Mouse (Mus musculus) limb, embryonic 15.5 days (tissue): ENCODE data around the gene Polm. TPM values are rescaled to one million over a fixed set of nuclear protein-coding genes. Genes with fewer than 3 reads are reported as not detected.

Experiments used
- ATAC-seq: fragments of 200-750 bp; cut with Nextera tagmentation; 2 replicates; pipeline ENCODE4 v1.8.0; 2017; ENCODE audit warnings: low read depth, moderate TSS enrichment; ENCODE audit not compliant: insufficient number of reproducible peaks, low FRiP score, low TSS enrichment
- H3K27ac ChIP-seq: fragments of 300-500 bp; sonication (generic); 2 replicates; pipeline ENCODE4 v1.5.1; 2015; ENCODE audit warnings: moderate library complexity, mild to moderate bottlenecking, inconsistent platforms
- H3K27me3 ChIP-seq: fragments of 300-500 bp; sonication (generic); 2 replicates; pipeline ENCODE4 v1.6.1; 2015; ENCODE audit warnings: inconsistent platforms
- H3K36me3 ChIP-seq: fragments of 300-500 bp; sonication (generic); 2 replicates; pipeline ENCODE4 v1.6.1; 2015; ENCODE audit warnings: inconsistent platforms
- H3K4me1 ChIP-seq: fragments of 300-500 bp; sonication (generic); 2 replicates; pipeline ENCODE4 v1.6.1; 2015; ENCODE audit warnings: inconsistent platforms
- H3K4me2 ChIP-seq: fragments of 300-500 bp; sonication (generic); 2 replicates; pipeline ENCODE4 v1.6.1; 2015; ENCODE audit warnings: mild to moderate bottlenecking, inconsistent platforms
- H3K4me3 ChIP-seq: fragments of 300-500 bp; sonication (generic); 2 replicates; pipeline ENCODE4 v1.5.1; 2015; ENCODE audit warnings: mild to moderate bottlenecking, inconsistent platforms
- H3K9ac ChIP-seq: fragments of 300-500 bp; sonication (generic); 2 replicates; pipeline ENCODE4 v1.6.1; 2015; ENCODE audit warnings: inconsistent platforms
- H3K9me3 ChIP-seq: fragments of 300-500 bp; sonication (generic); 2 replicates; pipeline ENCODE4 v1.6.1; 2016; ENCODE audit warnings: inconsistent platforms
- WGBS: fragments of 180-500 bp; shearing (Covaris S2); methylation state at CpG from one replicate; pipeline ENCODE4 v1.1.7; 2015; 5-methylcytosine and 5-hydroxymethylcytosine counted together
- polyA plus RNA-seq: library from polyadenylated mRNA; unstranded; fragments of >200 nt; fragmentation: Nextera tagmentation; extraction: Ambion mirVana; gene quantifications from 2 replicates; pipeline ENCODE4 v1.2.1, GENCODE M21; 2015

Polm gene
- polyA plus RNA-seq, 1 experiment from 2014 or later: 10.4 TPM

GRCm38 (mm10) chr11:5851021-5851736 is 13.4 kb upstream of the Polm start:
- WGBS: 49% methylated on average over 4 of the region's 4 CpGs
- peak overlapping the region; percentile 40; the same call in 1 of the 2 replicates for H3K27ac ChIP-seq

GRCm38 (mm10) chr11:5850452-5850851 is 12.6 kb upstream of the Polm start:
- H3K4me1 ChIP-seq: peaks cover 29% of the 10 kb centered on the region
- no peaks in the 10 kb centered on the region for H3K36me3 ChIP-seq
- 41% methylated on average over 5 of the region's 5 CpGs for WGBS
- H3K9me3 ChIP-seq: no peaks in the 10 kb centered on the region
- H3K27me3 ChIP-seq: no peaks in the 10 kb centered on the region
- no peak overlapping the region for H3K4me3 ChIP-seq
- no peak overlapping the region for H3K9ac ChIP-seq
- H3K27ac ChIP-seq: no peak overlapping the region; the same call in 1 of the 2 replicates
- no peak overlapping the region for H3K4me2 ChIP-seq
- no peak for ATAC-seq

More at GRCm38 (mm10) chr11:5851021-5851736, 13.4 kb upstream of the Polm start:
- Histone ChIP-seq H3K9ac (no peak overlapping the region), H3K4me1 (peaks cover 35% of the 10 kb centered on the region), H3K4me2 (no peak overlapping the region), H3K27me3 (no peaks in the 10 kb centered on the region), H3K36me3 (no peaks in the 10 kb centered on the region), H3K4me3 (no peak overlapping the region), H3K9me3 (no peaks in the 10 kb centered on the region)
- no peak for ATAC-seq

- H3K27ac ChIP-seq: peak overlapping the region; percentile 39
- H3K27me3 ChIP-seq: no peaks in the 10 kb centered on the region
- ATAC-seq: no peak
- no peaks in the 10 kb centered on the region for H3K9me3 ChIP-seq
- peaks cover 29% of the 10 kb centered on the region for H3K4me1 ChIP-seq
- WGBS: 59% methylated on average over 2 of the region's 2 CpGs
- no peak overlapping the region for H3K9ac ChIP-seq
- no peaks in the 10 kb centered on the region for H3K36me3 ChIP-seq
- no peak overlapping the region for H3K4me3 ChIP-seq
- H3K4me2 ChIP-seq: no peak overlapping the region
Observed at GRCm38 (mm10) chr11:5849316-5849715, 11.5 kb upstream of the Polm start.

GRCm38 (mm10) chr11:5848741-5849140 is 10.9 kb upstream of the Polm start:
- H3K4me1 ChIP-seq: peaks cover 29% of the 10 kb centered on the region
- H3K4me2 ChIP-seq: no peak overlapping the region
- H3K9me3 ChIP-seq: no peaks in the 10 kb centered on the region
- peak overlapping the region; percentile 39; the same call in 1 of the 2 replicates for H3K27ac ChIP-seq
- ATAC-seq: peak; percentile 65
- 25% methylated on average over 6 of the region's 6 CpGs for WGBS
- no peak overlapping the region for H3K4me3 ChIP-seq
- H3K36me3 ChIP-seq: no peaks in the 10 kb centered on the region
- no peaks in the 10 kb centered on the region for H3K27me3 ChIP-seq
- no peak overlapping the region for H3K9ac ChIP-seq

GRCm38 (mm10) chr11:5846639-5847345 is 9.0 kb upstream of the Polm start:
- WGBS: 55% methylated on average over 7 of the region's 7 CpGs
- Histone ChIP-seq H3K9ac (no peak overlapping the region), H3K9me3 (no peaks in the 10 kb centered on the region), H3K36me3 (no peaks in the 10 kb centered on the region), H3K27ac (no peak overlapping the region), H3K27me3 (no peaks in the 10 kb centered on the region), H3K4me1 (peaks cover 22% of the 10 kb centered on the region), H3K4me2 (no peak overlapping the region), H3K4me3 (no peak overlapping the region)
- ATAC-seq: no peak

- peaks cover 13% of the 10 kb centered on the region; the same call in 1 of the 2 replicates for H3K4me1 ChIP-seq
- H3K27ac ChIP-seq: no peak overlapping the region
- no peaks in the 10 kb centered on the region for H3K9me3 ChIP-seq
- no peaks in the 10 kb centered on the region for H3K27me3 ChIP-seq
- no peak for ATAC-seq
- H3K36me3 ChIP-seq: no peaks in the 10 kb centered on the region
- WGBS: 81% methylated on average over 3 of the region's 3 CpGs
- H3K4me3 ChIP-seq: no peak overlapping the region
- H3K4me2 ChIP-seq: no peak overlapping the region
- H3K9ac ChIP-seq: no peak overlapping the region
Observed at GRCm38 (mm10) chr11:5843131-5843530, 5.3 kb upstream of the Polm start.

- 82% methylated on average over 2 of the region's 2 CpGs for WGBS
- no peak for ATAC-seq
- H3K4me1 ChIP-seq: peaks cover 16% of the 10 kb centered on the region; the same call in 1 of the 2 replicates
Observed at GRCm38 (mm10) chr11:5841751-5842150, 3.9 kb upstream of the Polm start.

GRCm38 (mm10) chr11:5840346-5840745 is 2.5 kb upstream of the Polm start:
- WGBS: 60% methylated on average over 7 of the region's 7 CpGs

More at GRCm38 (mm10) chr11:5841751-5842150, 3.9 kb upstream of the Polm start:
- no peaks in the 10 kb centered on the region for H3K9me3 ChIP-seq
- no peak overlapping the region for H3K4me3 ChIP-seq
- no peaks in the 10 kb centered on the region for H3K36me3 ChIP-seq
- no peak overlapping the region for H3K4me2 ChIP-seq
- H3K9ac ChIP-seq: no peak overlapping the region
- no peaks in the 10 kb centered on the region for H3K27me3 ChIP-seq
- H3K27ac ChIP-seq: no peak overlapping the region

GRCm38 (mm10) chr11:5836126-5836525 is 1.7 kb downstream of the Polm start:
- no peak overlapping the region for H3K4me2 ChIP-seq
- 39% methylated on average over 1 of the region's 1 CpGs for whole genome bisulfite sequencing
- no peak for ATAC-seq
- no peaks in the 10 kb centered on the region for H3K9me3 ChIP-seq
- peaks cover 18% of the 10 kb centered on the region; the same call in 1 of the 2 replicates for H3K4me1 ChIP-seq
- no peak overlapping the region for H3K27ac ChIP-seq
- H3K36me3 ChIP-seq: peaks cover 34% of the 10 kb centered on the region
- H3K9ac ChIP-seq: no peak overlapping the region
- H3K27me3 ChIP-seq: no peaks in the 10 kb centered on the region
- H3K4me3 ChIP-seq: no peak overlapping the region

More at GRCm38 (mm10) chr11:5840346-5840745, 2.5 kb upstream of the Polm start:
- Histone ChIP-seq H3K9me3 (no peaks in the 10 kb centered on the region), H3K27ac (no peak overlapping the region), H3K4me1 (peaks cover 18% of the 10 kb centered on the region; the same call in 1 of the 2 replicates), H3K9ac (no peak overlapping the region), H3K27me3 (no peaks in the 10 kb centered on the region), H3K4me2 (no peak overlapping the region), H3K36me3 (no peaks in the 10 kb centered on the region), H3K4me3 (no peak overlapping the region)
- no peak for ATAC-seq

- H3K27me3 ChIP-seq: no peaks in the 10 kb centered on the region
- no peak overlapping the region for H3K27ac ChIP-seq
- H3K4me2 ChIP-seq: no peak overlapping the region
- peaks cover 15% of the 10 kb centered on the region; the same call in 1 of the 2 replicates for H3K4me1 ChIP-seq
- no peak overlapping the region for H3K4me3 ChIP-seq
- peaks cover 42% of the 10 kb centered on the region for H3K36me3 ChIP-seq
- 77% methylated on average over 7 of the region's 7 CpGs for WGBS
- H3K9me3 ChIP-seq: no peaks in the 10 kb centered on the region
- no peak overlapping the region for H3K9ac ChIP-seq
- no peak for ATAC-seq
Observed at GRCm38 (mm10) chr11:5835057-5835456, 2.8 kb downstream of the Polm start.

- 76% methylated on average over 9 of the region's 9 CpGs for WGBS
- Histone ChIP-seq H3K36me3 (peaks cover 47% of the 10 kb centered on the region), H3K4me1 (peaks cover 14% of the 10 kb centered on the region; the same call in 1 of the 2 replicates), H3K27me3 (no peaks in the 10 kb centered on the region), H3K4me2 (no peak overlapping the region), H3K4me3 (no peak overlapping the region), H3K9ac (no peak overlapping the region), H3K9me3 (no peaks in the 10 kb centered on the region), H3K27ac (no peak overlapping the region)
- ATAC-seq: no peak
Observed at GRCm38 (mm10) chr11:5834506-5834905, 3.3 kb downstream of the Polm start.

- 92% methylated on average over 12 of the region's 12 CpGs for WGBS
- H3K36me3 ChIP-seq: peaks cover 63% of the 10 kb centered on the region
Observed at GRCm38 (mm10) chr11:5829327-5829726, 8.5 kb downstream of the Polm start.

More at GRCm38 (mm10) chr11:5829327-5829726, 8.5 kb downstream of the Polm start:
- H3K4me3 ChIP-seq: no peak overlapping the region
- H3K27me3 ChIP-seq: no peaks in the 10 kb centered on the region
- no peak overlapping the region for H3K9ac ChIP-seq
- no peaks in the 10 kb centered on the region for H3K9me3 ChIP-seq
- no peaks in the 10 kb centered on the region for H3K4me1 ChIP-seq
- no peak for ATAC-seq
- H3K4me2 ChIP-seq: no peak overlapping the region
- H3K27ac ChIP-seq: no peak overlapping the region
